Mouse (Mus musculus) cerebellum, adult 11-12 months (tissue): ENCODE measurements around the gene Upp2.
A peak's percentile ranks its signal among the peaks of the same experiment; 100 is the strongest.

Source experiments
- DNase-seq: peaks from one replicate; pipeline ENCODE4 v3.0.0; 2022

Gene Upp2

GRCm38 (mm10) chr2:58778986-58779495 is 211.9 kb downstream of the Upp2 start:
- DNase-seq, result no peak

GRCm38 (mm10) chr2:58783526-58783925 is 216.4 kb downstream of the Upp2 start:
- DNase-seq, result peak; percentile 85

- DNase-seq, result no peak
These were observed 219.1 kb downstream of the Upp2 start for GRCm38 (mm10) chr2:58786177-58786576.

GRCm38 (mm10) chr2:58786681-58787080 is 219.6 kb downstream of the Upp2 start:
- DNase-seq, result no peak

- no peak for DNase-seq
These were observed 220.3 kb downstream of the Upp2 start for GRCm38 (mm10) chr2:58787360-58787759.

- DNase-seq, result no peak
These were observed 222.8 kb downstream of the Upp2 start for GRCm38 (mm10) chr2:58789934-58790333.

- no peak for DNase-seq
These were observed 223.3 kb downstream of the Upp2 start for GRCm38 (mm10) chr2:58790361-58790760.

GRCm38 (mm10) chr2:58794489-58794888 is 227.4 kb downstream of the Upp2 start:
- DNase-seq, result no peak

- no peak for DNase-seq
These were observed 228.3 kb downstream of the Upp2 start for GRCm38 (mm10) chr2:58795432-58795831.

GRCm38 (mm10) chr2:58797506-58797905 is 230.4 kb downstream of the Upp2 start:
- DNase-seq, result no peak

- no peak for DNase-seq
These were observed 232.0 kb downstream of the Upp2 start for GRCm38 (mm10) chr2:58799126-58799525.

GRCm38 (mm10) chr2:58799623-58800022 is 232.5 kb downstream of the Upp2 start:
- DNase-seq, result peak; percentile 25

- DNase-seq, result no peak
These were observed 245.8 kb downstream of the Upp2 start for GRCm38 (mm10) chr2:58812941-58813340.

- no peak for DNase-seq
These were observed 262.0 kb downstream of the Upp2 start for GRCm38 (mm10) chr2:58828910-58829600.

- DNase-seq, result no peak
These were observed 263.1 kb downstream of the Upp2 start for GRCm38 (mm10) chr2:58829981-58830742.

GRCm38 (mm10) chr2:58832253-58832980 is 265.3 kb downstream of the Upp2 start:
- no peak for DNase-seq

- DNase-seq, result no peak
These were observed 273.9 kb downstream of the Upp2 start for GRCm38 (mm10) chr2:58841021-58841420.

- no peak for DNase-seq
These were observed 275.3 kb downstream of the Upp2 start for GRCm38 (mm10) chr2:58842443-58842842.
